Mouse (Mus musculus) bone marrow macrophage, adult 2 months (primary cell): ENCODE measurements around the gene Arfrp1.

Experiments
- CTCF ChIP-seq: IDR thresholded peaks from 2 replicates; pipeline ENCODE4 v1.5.1; 2012; ENCODE audit warnings: low read depth, mild to moderate bottlenecking, low read length, moderate library complexity
- POLR2A ChIP-seq: IDR thresholded peaks from 2 replicates; pipeline ENCODE4 v1.6.1; 2012; ENCODE audit warnings: mild to moderate bottlenecking, low read depth, low read length, borderline replicate concordance

GRCm38 (mm10) chr2:181332542-181332941 lies 32.7 kb downstream of the Arfrp1 start:
- TF ChIP-seq CTCF (no peak), POLR2A (no peak)
